Mouse (Mus musculus): ENCODE results near the gene Adgra1. TPM values are rescaled to one million over a fixed set of nuclear protein-coding genes. Genes with fewer than 3 reads are reported as not detected.

The Adgra1 gene
- total RNA-seq, 4 experiments from 2014 or later: not detected

DNA sequence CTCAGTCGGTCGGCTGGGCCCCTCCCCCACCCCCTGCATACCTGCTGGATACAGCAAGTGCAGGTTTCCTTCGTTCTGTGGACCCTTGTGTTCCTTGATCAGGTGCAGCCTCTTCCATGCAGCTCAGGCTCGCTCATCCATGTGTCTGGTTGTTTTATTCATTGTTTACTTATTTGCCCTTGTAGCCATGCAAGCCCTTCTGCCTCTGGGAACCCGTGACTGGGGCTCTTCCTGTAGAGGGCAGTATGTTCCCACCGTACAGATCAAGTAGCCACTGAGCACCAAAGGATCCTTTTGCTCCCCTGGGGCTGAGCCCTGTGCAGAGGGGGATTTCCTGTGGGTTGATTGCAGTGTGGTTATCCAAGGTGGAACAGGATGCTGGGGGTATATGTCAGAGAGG lies 71.7 kb downstream of the Adgra1 start:
- no peak for DNase-seq (ENCODE audit: low spot score in 2 of 2)

DNA sequence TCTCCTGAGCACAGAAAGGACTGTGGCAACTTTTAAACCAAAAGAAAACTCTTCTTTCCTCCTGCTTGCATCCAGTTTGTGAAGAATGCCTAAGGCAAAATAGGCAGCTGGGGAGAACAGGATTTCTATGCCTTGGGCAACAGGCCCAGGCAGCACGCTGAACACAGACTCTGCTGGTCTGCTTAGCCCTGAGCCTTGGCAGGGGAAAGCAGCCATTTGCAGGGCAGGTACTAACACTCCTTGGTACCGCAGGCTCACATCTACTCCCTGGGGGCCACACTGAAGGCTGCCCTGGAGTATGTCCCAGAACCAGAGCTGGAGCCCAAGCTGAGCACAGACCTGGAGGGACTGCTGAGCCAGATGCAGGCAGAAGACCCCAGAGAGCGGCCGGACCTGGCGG lies 74.2 kb downstream of the Adgra1 start:
- DNase-seq (ENCODE audit: low spot score in 2 of 2): no peak

GRCm38 (mm10) chr7:139909469-139909868 lies 75.5 kb downstream of the Adgra1 start:
- no peak for DNase-seq (ENCODE audit: low spot score in 2 of 2)

GRCm38 (mm10) chr7:139910204-139910835 lies 76.3 kb downstream of the Adgra1 start:
- no peak for DNase-seq (ENCODE audit: low spot score in 2 of 2)

- no peak for DNase-seq (ENCODE audit: low spot score in 2 of 2)
Observed at GRCm38 (mm10) chr7:139914141-139915047, 80.4 kb downstream of the Adgra1 start.

- DNase-seq (ENCODE audit: low spot score in 2 of 2): no peak
Observed at GRCm38 (mm10) chr7:139915646-139916257, 81.8 kb downstream of the Adgra1 start.

- DNase-seq (ENCODE audit: low spot score in 2 of 2): no peak
Observed at GRCm38 (mm10) chr7:139916345-139916744, 82.4 kb downstream of the Adgra1 start.

GRCm38 (mm10) chr7:139918262-139918661 lies 84.3 kb downstream of the Adgra1 start:
- no peak for DNase-seq (ENCODE audit: low spot score in 2 of 2)

Other genes with a start within 250 kb of the Adgra1 start
- under 1 TPM in 1 of 4 experiments, not detected in 3; 0.10 TPM for gene Cfap46, start 150.4 kb upstream of the Adgra1 start, total RNA-seq (2022)
- under 1 TPM in 1 of 4 experiments, not detected in 3; 0.07 TPM for gene Kndc1, start 60.5 kb downstream of the Adgra1 start, total RNA-seq (2022)
- gene Utf1, start 109.6 kb downstream of the Adgra1 start, total RNA-seq (2022): not detected
- gene 6430531B16Rik, start 144.6 kb downstream of the Adgra1 start, total RNA-seq (2022): not detected
- gene Adam8, start 158.4 kb downstream of the Adgra1 start, total RNA-seq (2022): under 1 TPM in 3 of 4 experiments, not detected in 1; 0.22 to 0.54 (median 0.39) TPM
- 10 to 100 TPM in 1 of 4 experiments, 1 to 10 TPM in 3; 6.1 to 11.2 (median 8.4) TPM for gene Zfp511, start 202.2 kb downstream of the Adgra1 start, total RNA-seq (2022)
- 10 to 100 TPM; 19.9 to 22.3 (median 20.9) TPM for gene Tubgcp2, start 202.5 kb downstream of the Adgra1 start, total RNA-seq (2022)
- not detected for gene Msx3, start 214.9 kb downstream of the Adgra1 start, total RNA-seq (2022)
- under 1 TPM; 0.29 to 0.78 (median 0.47) TPM for gene Caly, start 248.4 kb downstream of the Adgra1 start, total RNA-seq (2022)